Mouse (Mus musculus) hindbrain, embryonic 12.5 days (tissue): Measurements from ENCODE around the gene Pcsk7. TPM values are rescaled to one million over a fixed set of nuclear protein-coding genes. Genes with fewer than 3 reads are reported as not detected.

ENCODE experiments used
- ATAC-seq: fragments of 200-750 bp; cut with Nextera tagmentation; 2 replicates; pipeline ENCODE4 v1.8.0; 2017; ENCODE audit warnings: moderate TSS enrichment; ENCODE audit not compliant: low FRiP score
- H3K27ac ChIP-seq: fragments of 300-500 bp; sonication (generic); 2 replicates; pipeline ENCODE4 v1.5.1; 2016; ENCODE audit warnings: mild to moderate bottlenecking
- H3K27me3 ChIP-seq: fragments of 300-500 bp; sonication (generic); 2 replicates; pipeline ENCODE4 v1.6.1; 2016; ENCODE audit warnings: mild to moderate bottlenecking
- H3K36me3 ChIP-seq: fragments of 300-500 bp; sonication (generic); 2 replicates; pipeline ENCODE4 v1.6.1; 2016; ENCODE audit warnings: mild to moderate bottlenecking
- H3K4me1 ChIP-seq: fragments of 300-500 bp; sonication (generic); 2 replicates; pipeline ENCODE4 v1.6.1; 2016
- H3K4me2 ChIP-seq: fragments of 300-500 bp; sonication (generic); replicated peaks from 2 replicates; pipeline ENCODE4 v1.6.1; 2016; ENCODE audit warnings: mild to moderate bottlenecking
- H3K4me3 ChIP-seq: fragments of 300-500 bp; sonication (generic); 2 replicates; pipeline ENCODE4 v1.5.1; 2016; ENCODE audit warnings: mild to moderate bottlenecking
- H3K9ac ChIP-seq: fragments of 300-500 bp; sonication (generic); 2 replicates; pipeline ENCODE4 v1.6.1; 2016; ENCODE audit warnings: mild to moderate bottlenecking, moderate library complexity
- H3K9me3 ChIP-seq: fragments of 300-500 bp; sonication (generic); replicated peaks from 2 replicates; pipeline ENCODE4 v1.6.1; 2016; ENCODE audit warnings: mild to moderate bottlenecking
- WGBS: fragments of 180-500 bp; shearing (Covaris S2); methylation state at CpG from one replicate; pipeline ENCODE4 v1.1.7; 2016; 5-methylcytosine and 5-hydroxymethylcytosine counted together
- polyA plus RNA-seq: library from polyadenylated mRNA; unstranded; fragments of >200 nt; fragmentation: Nextera tagmentation; extraction: Ambion mirVana; gene quantifications from 2 replicates; pipeline ENCODE4 v1.2.1, GENCODE M21; 2016

Pcsk7 gene
- 27.1 and 30.6 TPM in 2 replicates for polyA plus RNA-seq

- ATAC-seq: peak; percentile 92
- H3K27ac ChIP-seq: peak within 1 kb of the TSS; percentile 97
- peaks cover 50% of the 10 kb centered on the region for H3K36me3 ChIP-seq
- peak within 1 kb of the TSS; percentile 98 for H3K9ac ChIP-seq
- H3K4me2 ChIP-seq: peak within 1 kb of the TSS; percentile 82
- no peaks in the 10 kb centered on the region for H3K27me3 ChIP-seq
- H3K4me1 ChIP-seq: peaks cover 21% of the 10 kb centered on the region
- WGBS: under 1% methylated on average over 80 of the region's 80 CpGs
- no peaks in the 10 kb centered on the region for H3K9me3 ChIP-seq
- peak within 1 kb of the TSS; percentile 98 for H3K4me3 ChIP-seq
Observed at GRCm38 (mm10) chr9:45906355-45907077, at the start of gene Pcsk7, which contains the start of gene Rnf214. Pcsk7 (plus strand) TSS chr9:45906497. Rnf214 (minus strand) TSS chr9:45906911.

GRCm38 (mm10) chr9:45859364-45859763 lies 46.9 kb upstream of the Pcsk7 start:
- Histone ChIP-seq H3K27ac (no peak overlapping the region), H3K4me1 (no peaks in the 10 kb centered on the region), H3K9me3 (no peaks in the 10 kb centered on the region), H3K27me3 (no peaks in the 10 kb centered on the region), H3K4me2 (no peak overlapping the region), H3K36me3 (peaks cover 92% of the 10 kb centered on the region), H3K9ac (no peak overlapping the region), H3K4me3 (no peak overlapping the region)
- WGBS: 91% methylated on average over 10 of the region's 10 CpGs
- no peak for ATAC-seq

- no peak for ATAC-seq
- H3K27ac ChIP-seq: no peak overlapping the region
- no peak overlapping the region for H3K9ac ChIP-seq
- peaks cover 94% of the 10 kb centered on the region for H3K36me3 ChIP-seq
- H3K27me3 ChIP-seq: no peaks in the 10 kb centered on the region
- H3K4me3 ChIP-seq: no peak overlapping the region
- H3K9me3 ChIP-seq: no peaks in the 10 kb centered on the region
- no peaks in the 10 kb centered on the region for H3K4me1 ChIP-seq
- 85% methylated on average over 7 of the region's 7 CpGs for WGBS
- H3K4me2 ChIP-seq: no peak overlapping the region
Observed at GRCm38 (mm10) chr9:45861813-45862212, 44.5 kb upstream of the Pcsk7 start.

- peaks cover 90% of the 10 kb centered on the region for H3K36me3 ChIP-seq
- no peak overlapping the region for H3K27ac ChIP-seq
- no peak overlapping the region for H3K4me3 ChIP-seq
- no peak overlapping the region for H3K9ac ChIP-seq
- no peak overlapping the region for H3K4me2 ChIP-seq
- no peaks in the 10 kb centered on the region for H3K27me3 ChIP-seq
- no peaks in the 10 kb centered on the region for H3K4me1 ChIP-seq
- H3K9me3 ChIP-seq: no peaks in the 10 kb centered on the region
- ATAC-seq: no peak
- 97% methylated on average over 3 of the region's 3 CpGs for WGBS
Observed at GRCm38 (mm10) chr9:45869181-45869580, 37.1 kb upstream of the Pcsk7 start.

GRCm38 (mm10) chr9:45870265-45870664 lies 36.0 kb upstream of the Pcsk7 start:
- WGBS: 96% methylated on average over 3 of the region's 3 CpGs
- ATAC-seq: no peak
- no peaks in the 10 kb centered on the region for H3K27me3 ChIP-seq

GRCm38 (mm10) chr9:45877928-45878327 lies 28.4 kb upstream of the Pcsk7 start:
- Histone ChIP-seq H3K4me3 (no peak overlapping the region), H3K36me3 (peaks cover 57% of the 10 kb centered on the region), H3K9me3 (no peaks in the 10 kb centered on the region), H3K9ac (no peak overlapping the region), H3K27ac (no peak overlapping the region), H3K4me1 (no peaks in the 10 kb centered on the region), H3K4me2 (no peak overlapping the region), H3K27me3 (no peaks in the 10 kb centered on the region)
- no peak for ATAC-seq
- 74% methylated on average over 2 of the region's 2 CpGs for WGBS

More at GRCm38 (mm10) chr9:45870265-45870664, 36.0 kb upstream of the Pcsk7 start:
- Histone ChIP-seq H3K27ac (no peak overlapping the region), H3K36me3 (peaks cover 87% of the 10 kb centered on the region), H3K4me3 (no peak overlapping the region), H3K9ac (no peak overlapping the region), H3K9me3 (no peaks in the 10 kb centered on the region), H3K4me2 (no peak overlapping the region), H3K4me1 (no peaks in the 10 kb centered on the region)

- no peaks in the 10 kb centered on the region for H3K27me3 ChIP-seq
- no peak overlapping the region for H3K4me2 ChIP-seq
- H3K9me3 ChIP-seq: no peaks in the 10 kb centered on the region
- no peaks in the 10 kb centered on the region for H3K4me1 ChIP-seq
- H3K9ac ChIP-seq: no peak overlapping the region
- H3K36me3 ChIP-seq: peaks cover 93% of the 10 kb centered on the region
- no peak overlapping the region for H3K4me3 ChIP-seq
- ATAC-seq: no peak
- H3K27ac ChIP-seq: no peak overlapping the region
Observed at GRCm38 (mm10) chr9:45893681-45894080, 12.6 kb upstream of the Pcsk7 start.

- 52% methylated on average over 4 of the region's 4 CpGs for WGBS
- Histone ChIP-seq H3K27ac (peak overlapping the region; percentile 97; the same call in 1 of the 2 replicates), H3K4me2 (peak overlapping the region; percentile 82), H3K4me1 (peaks cover 21% of the 10 kb centered on the region), H3K36me3 (peaks cover 38% of the 10 kb centered on the region), H3K9me3 (no peaks in the 10 kb centered on the region), H3K4me3 (peak overlapping the region; percentile 98), H3K27me3 (no peaks in the 10 kb centered on the region), H3K9ac (peak overlapping the region; percentile 98)
- no peak for ATAC-seq
Observed at GRCm38 (mm10) chr9:45905196-45905595, 1.1 kb upstream of the Pcsk7 start.

- Histone ChIP-seq H3K4me1 (peaks cover 21% of the 10 kb centered on the region), H3K27ac (peak overlapping the region; percentile 97), H3K9me3 (no peaks in the 10 kb centered on the region), H3K27me3 (no peaks in the 10 kb centered on the region), H3K4me2 (peak overlapping the region; percentile 82), H3K36me3 (peaks cover 44% of the 10 kb centered on the region), H3K4me3 (peak overlapping the region; percentile 98), H3K9ac (peak overlapping the region; percentile 98)
- whole genome bisulfite sequencing: 0% methylated on average over 19 of the region's 27 CpGs
- ATAC-seq: peak; percentile 70
Observed at GRCm38 (mm10) chr9:45905811-45906237, 473 bp upstream of the Pcsk7 start.

GRCm38 (mm10) chr9:45907078-45907428 lies 756 bp downstream of the Pcsk7 start:
- H3K36me3 ChIP-seq: peaks cover 50% of the 10 kb centered on the region
- no peak; the same call in 1 of the 2 replicates for ATAC-seq

GRCm38 (mm10) chr9:45910995-45911394 lies 4.7 kb downstream of the Pcsk7 start:
- peaks cover 9% of the 10 kb centered on the region for H3K4me1 ChIP-seq
- H3K4me3 ChIP-seq: no peak overlapping the region
- no peak for ATAC-seq
- peaks cover 69% of the 10 kb centered on the region for H3K36me3 ChIP-seq
- WGBS: 87% methylated on average over 3 of the region's 3 CpGs
- H3K27me3 ChIP-seq: no peaks in the 10 kb centered on the region
- no peak overlapping the region for H3K9ac ChIP-seq
- no peak overlapping the region for H3K4me2 ChIP-seq
- no peaks in the 10 kb centered on the region for H3K9me3 ChIP-seq
- no peak overlapping the region for H3K27ac ChIP-seq

More at GRCm38 (mm10) chr9:45907078-45907428, 756 bp downstream of the Pcsk7 start:
- H3K27ac ChIP-seq: peak overlapping the region; percentile 97
- H3K4me2 ChIP-seq: peak overlapping the region; percentile 82
- H3K4me1 ChIP-seq: peaks cover 21% of the 10 kb centered on the region
- H3K4me3 ChIP-seq: peak overlapping the region; percentile 98
- WGBS: under 1% methylated on average over 19 of the region's 19 CpGs
- H3K9ac ChIP-seq: peak overlapping the region; percentile 98
- no peaks in the 10 kb centered on the region for H3K9me3 ChIP-seq
- H3K27me3 ChIP-seq: no peaks in the 10 kb centered on the region

- H3K4me1 ChIP-seq: peaks cover 9% of the 10 kb centered on the region
- H3K9me3 ChIP-seq: no peaks in the 10 kb centered on the region
- no peak overlapping the region for H3K4me2 ChIP-seq
- ATAC-seq: no peak
- no peak overlapping the region for H3K4me3 ChIP-seq
- H3K27ac ChIP-seq: no peak overlapping the region
- peaks cover 76% of the 10 kb centered on the region for H3K36me3 ChIP-seq
- no peak overlapping the region for H3K9ac ChIP-seq
- 59% methylated on average over 1 of the region's 1 CpGs for WGBS
- H3K27me3 ChIP-seq: no peaks in the 10 kb centered on the region
Observed at GRCm38 (mm10) chr9:45911673-45912072, 5.4 kb downstream of the Pcsk7 start.

GRCm38 (mm10) chr9:45915659-45916058 lies 9.4 kb downstream of the Pcsk7 start:
- Histone ChIP-seq H3K9me3 (no peaks in the 10 kb centered on the region), H3K36me3 (peaks cover 93% of the 10 kb centered on the region), H3K27ac (no peak overlapping the region), H3K9ac (no peak overlapping the region), H3K4me3 (no peak overlapping the region), H3K27me3 (no peaks in the 10 kb centered on the region), H3K4me1 (no peaks in the 10 kb centered on the region), H3K4me2 (no peak overlapping the region)
- WGBS: 86% methylated on average over 2 of the region's 2 CpGs
- ATAC-seq: no peak
